Mouse (Mus musculus): ENCODE results near the gene Tmc6.

The Tmc6 gene

DNA sequence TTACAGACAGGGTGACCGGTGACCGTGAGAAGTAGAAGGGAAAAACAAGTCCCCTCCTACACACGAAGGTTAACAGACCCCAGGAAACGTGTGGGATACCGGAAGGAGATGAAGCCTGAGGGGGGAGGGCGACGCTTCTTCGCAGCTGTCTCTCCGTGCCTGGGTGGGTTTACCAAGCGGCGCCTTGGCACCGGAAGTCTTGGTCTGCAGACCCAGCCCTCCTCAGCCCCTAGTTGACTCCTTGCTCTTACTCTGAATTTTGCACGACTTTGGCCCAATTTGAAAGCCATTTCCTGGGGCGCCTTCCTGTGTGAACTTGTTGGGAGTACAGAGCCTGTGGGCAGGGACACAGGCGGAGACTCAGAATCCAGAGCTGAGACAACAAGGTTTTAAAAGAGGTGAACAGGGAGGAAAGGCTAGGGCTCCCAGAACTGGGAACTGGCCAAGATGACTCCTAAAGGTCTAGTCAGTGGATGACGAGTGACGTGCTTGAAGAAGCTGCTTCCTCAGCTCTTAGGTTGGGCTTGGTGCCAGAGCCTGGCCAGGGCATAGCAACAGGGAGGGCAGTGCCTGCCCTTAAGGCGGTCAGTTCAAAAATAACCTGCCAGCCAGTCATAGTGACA is 688 bp downstream of the Tmc6 start:
- DNase-seq (ENCODE audit: low spot score), result no peak

GRCm38 (mm10) chr11:117780582-117781111 is 1.4 kb downstream of the Tmc6 start:
- peak; percentile 89 for DNase-seq (ENCODE audit: low spot score)

DNA sequence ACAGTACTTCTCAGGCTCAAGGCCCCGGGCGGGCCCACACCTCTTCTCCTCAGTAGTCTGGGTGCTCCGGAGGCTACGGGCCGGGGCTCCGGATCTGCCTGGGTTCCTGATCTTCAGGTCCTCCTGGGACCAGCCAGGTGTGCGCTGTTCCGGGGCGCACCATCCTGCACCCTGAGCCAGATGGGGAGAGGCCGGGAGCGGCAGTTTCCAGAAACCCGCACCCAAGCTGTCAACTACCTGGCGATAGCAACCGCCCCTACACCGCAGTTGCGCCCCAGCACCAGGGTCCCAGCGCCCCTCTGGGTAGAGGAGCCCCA is 1.8 kb downstream of the Tmc6 start:
- DNase-seq (ENCODE audit: low spot score), result no peak

DNA sequence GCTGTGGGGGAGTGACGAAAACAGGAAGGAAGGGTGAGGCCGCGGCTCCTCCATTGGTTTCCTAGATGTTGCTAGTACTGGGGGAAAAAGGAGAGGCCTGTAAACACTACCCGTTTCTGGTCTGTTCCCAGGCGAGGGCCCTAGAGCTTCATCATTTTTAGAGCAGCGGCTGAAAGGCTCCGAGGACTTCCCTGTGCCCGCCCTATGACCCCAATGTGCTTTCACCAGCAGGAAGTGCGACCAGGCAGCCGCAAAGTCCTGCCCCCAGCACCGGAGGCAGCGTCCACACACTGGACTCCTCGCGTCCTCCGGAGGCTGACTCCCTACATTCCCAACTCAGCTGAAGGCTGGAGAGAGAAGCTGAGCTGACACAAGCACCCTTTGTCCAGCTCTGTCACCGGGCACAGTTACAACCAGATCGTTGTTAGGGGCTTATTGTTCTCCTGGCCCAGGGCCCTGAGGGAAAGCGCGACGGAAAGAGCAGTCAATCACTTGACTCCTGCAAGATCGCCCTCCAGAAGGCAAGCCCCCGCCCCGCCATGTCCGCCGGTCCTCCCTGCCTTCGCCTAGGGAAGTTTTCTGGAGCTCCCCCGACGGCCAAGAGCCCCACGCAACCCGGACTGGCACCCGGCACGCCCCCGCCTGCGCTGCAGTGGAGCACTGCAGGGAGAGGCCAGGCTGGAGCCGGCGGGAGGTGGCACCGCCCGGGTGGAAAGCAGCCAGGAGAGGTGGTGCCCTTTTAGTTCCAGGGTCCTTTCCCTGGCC is 2.4 kb downstream of the Tmc6 start:
- DNase-seq (ENCODE audit: low spot score), result peak; percentile 82

- peak; percentile 45 for DNase-seq (ENCODE audit: low spot score)
These were observed 3.1 kb downstream of the Tmc6 start for GRCm38 (mm10) chr11:117778851-117779433.

DNA sequence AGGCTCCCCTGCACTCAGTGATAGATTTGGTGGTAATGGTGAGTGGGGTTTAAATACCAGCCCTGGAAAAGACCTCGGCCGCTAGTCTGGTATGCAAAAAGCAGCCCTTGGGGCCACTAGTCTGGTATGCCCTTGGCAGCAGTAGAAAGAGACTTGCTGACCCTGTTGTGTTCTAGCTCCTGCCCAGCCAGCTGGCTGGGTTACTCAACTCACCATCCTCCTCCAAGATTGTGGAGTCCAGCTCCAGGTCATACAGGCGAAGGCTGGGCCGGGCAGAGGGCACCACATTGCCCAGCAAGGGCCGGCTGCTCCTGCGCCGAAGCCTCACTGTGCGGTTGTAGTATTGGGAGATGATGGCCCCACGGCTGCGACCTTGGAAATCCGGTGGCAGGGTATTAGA is 4.0 kb downstream of the Tmc6 start:
- no peak for DNase-seq (ENCODE audit: low spot score)

DNA sequence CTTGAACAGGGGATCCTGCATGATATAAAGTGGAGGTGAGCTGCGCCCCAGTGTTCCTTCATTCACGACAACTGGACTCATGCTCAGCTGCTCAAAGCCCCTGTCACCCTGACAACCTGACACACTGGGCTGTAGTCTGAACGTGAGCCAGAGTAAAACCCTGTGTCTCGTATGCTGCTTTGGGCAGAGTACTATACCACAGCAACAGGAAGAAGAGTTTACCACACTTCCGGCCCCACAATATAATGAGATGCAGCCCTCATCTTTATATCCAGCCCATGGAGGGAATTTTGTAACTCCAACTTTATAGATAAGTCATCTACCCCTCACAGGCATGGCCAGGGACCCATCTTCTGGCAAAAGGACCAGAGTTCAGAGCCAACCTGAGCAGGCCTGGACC is 4.9 kb downstream of the Tmc6 start:
- no peak for DNase-seq (ENCODE audit: low spot score)

DNA sequence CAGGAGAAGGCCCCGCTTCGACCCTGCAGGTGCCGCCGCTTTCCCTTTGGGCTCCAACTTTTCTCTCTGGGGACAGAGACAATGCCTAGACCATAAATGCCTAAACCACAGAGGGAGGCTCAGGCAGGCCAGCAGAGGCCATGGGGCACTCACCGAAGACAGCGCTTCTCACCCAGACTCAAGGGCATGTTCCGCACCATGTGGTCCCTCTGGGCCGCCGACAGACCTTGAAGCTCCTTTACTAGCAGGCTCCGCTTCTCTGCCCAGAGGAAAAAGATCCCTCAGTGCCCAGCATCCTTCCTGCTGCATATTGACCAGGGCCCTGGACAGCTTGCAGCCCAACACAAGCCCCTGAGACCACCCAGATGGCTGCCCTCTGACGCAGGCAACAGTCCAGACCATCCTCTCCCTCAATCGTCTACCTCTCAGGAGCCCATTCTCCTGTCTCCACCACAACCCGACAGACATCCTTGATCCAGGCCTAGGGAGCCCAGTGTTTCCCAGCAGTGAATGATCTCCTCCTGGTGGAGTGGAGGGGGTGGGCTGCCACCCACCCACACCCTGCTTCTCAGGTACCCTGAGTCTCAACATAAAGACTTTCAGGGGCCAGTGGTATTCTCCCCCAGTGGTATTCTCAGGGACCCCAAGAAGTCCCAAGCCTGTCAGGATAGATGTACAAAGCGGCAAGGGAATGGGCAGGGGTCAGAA is 5.8 kb downstream of the Tmc6 start:
- no peak for DNase-seq (ENCODE audit: low spot score)

- no peak for DNase-seq (ENCODE audit: low spot score)
These were observed 6.5 kb downstream of the Tmc6 start for GRCm38 (mm10) chr11:117775540-117775939.

DNA sequence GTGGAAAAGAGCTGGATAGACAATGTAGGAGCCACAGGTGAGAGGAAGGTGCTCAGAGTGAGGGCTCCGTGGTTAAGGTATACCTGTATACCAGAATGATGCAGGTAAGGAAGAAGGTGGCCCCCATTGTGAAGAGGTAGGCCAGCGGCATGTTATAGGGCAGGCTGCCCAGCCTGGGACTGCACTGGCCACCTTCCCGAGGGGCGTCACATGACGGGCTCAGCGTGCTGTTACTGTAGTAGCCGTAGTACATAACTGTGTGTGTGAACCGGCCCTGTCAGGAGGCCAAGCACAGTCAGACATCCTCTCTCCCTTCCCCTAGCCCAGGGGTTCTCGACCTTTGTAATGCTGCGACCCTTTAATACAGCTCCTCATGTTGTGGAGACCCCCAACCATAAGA is 7.1 kb downstream of the Tmc6 start:
- DNase-seq (ENCODE audit: low spot score), result no peak

DNA sequence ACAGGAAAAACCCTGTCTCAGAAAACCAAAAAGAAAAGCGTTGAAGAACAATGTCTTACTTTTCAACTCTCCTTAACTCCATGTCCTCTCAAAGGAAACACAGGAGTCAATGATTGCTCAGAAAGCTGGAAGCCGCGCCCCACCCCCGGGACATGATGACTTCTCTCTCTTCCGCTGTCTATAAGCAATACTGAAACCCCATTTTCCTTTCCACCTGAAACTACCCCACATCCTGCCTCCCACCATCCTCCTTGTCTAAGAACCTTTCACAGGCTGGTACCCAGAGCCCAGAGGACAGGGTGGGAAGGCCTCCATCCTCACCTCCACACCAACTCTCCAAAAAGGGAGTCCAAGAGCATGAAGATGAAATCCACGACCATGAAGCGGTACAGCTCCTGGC is 9.6 kb downstream of the Tmc6 start:
- DNase-seq (ENCODE audit: low spot score), result no peak

DNA sequence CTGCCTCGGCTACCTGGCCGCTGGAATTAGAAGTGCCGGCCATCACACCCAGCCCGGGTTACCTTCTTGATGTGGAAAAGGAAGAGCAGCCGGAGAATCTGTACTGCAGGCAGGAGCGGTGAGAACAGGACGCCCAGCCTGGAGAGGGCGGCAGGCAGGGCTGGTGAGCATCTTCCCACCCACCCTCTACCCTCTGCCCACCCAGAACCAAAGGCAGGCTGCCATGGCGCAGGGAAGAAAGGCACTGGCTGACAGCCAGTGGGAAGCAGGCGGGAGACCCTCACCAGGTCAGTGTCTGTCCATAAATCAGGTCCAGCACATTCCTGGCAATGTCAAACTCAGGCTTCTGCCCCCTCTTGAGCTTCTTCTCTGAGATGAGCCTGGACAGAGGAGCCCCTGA is 11.6 kb downstream of the Tmc6 start:
- no peak for DNase-seq (ENCODE audit: low spot score)

- no peak for DNase-seq (ENCODE audit: low spot score)
These were observed 12.3 kb downstream of the Tmc6 start for GRCm38 (mm10) chr11:117769683-117770047.

GRCm38 (mm10) chr11:117768725-117769682 is 13.0 kb downstream of the Tmc6 start:
- DNase-seq (ENCODE audit: low spot score), result no peak

DNA sequence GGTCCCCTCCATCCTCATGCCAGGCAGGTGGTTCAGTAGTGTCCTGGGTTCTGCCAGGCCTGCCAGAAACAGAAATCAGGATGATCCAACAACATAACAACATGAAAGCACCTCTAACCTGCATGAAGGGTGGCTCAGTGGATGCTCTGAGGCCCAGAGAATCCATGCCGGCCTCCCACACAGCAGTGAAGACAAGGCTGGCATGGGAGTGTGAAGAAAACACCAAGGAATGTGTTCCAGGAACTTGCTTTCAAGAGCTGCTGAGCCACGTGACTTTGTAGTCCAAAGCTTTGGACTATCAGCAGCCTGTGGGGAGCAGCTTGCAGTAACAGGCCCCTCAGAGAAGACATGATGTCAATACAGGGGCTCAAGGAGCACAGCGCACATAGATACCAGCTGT is 15.7 kb downstream of the Tmc6 start:
- DNase-seq (ENCODE audit: low spot score), result no peak

GRCm38 (mm10) chr11:117765361-117765760 is 16.6 kb downstream of the Tmc6 start:
- no peak for DNase-seq (ENCODE audit: low spot score)

DNA sequence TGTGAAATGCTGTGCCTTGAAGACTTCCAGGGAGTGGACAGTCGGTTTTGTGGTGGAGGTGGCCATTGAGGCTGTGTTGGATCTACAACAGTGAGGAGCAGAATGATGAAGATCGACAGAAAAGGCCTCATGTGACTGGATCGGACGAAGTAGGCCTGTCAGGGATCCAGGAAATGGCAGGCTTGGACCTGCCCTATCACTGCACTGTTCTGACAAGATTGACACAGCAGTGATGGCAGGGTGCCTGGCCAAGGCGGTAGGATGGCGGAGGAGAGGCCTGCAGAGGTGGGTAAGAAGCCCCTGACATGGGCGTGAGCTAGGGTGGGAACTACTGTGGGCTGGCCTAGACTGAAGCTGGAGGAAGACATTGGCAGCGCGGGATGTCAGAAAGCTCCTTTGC is 17.7 kb downstream of the Tmc6 start:
- no peak for DNase-seq (ENCODE audit: low spot score)

- DNase-seq (ENCODE audit: low spot score), result no peak
These were observed 19.8 kb downstream of the Tmc6 start for GRCm38 (mm10) chr11:117762246-117762645.

DNA sequence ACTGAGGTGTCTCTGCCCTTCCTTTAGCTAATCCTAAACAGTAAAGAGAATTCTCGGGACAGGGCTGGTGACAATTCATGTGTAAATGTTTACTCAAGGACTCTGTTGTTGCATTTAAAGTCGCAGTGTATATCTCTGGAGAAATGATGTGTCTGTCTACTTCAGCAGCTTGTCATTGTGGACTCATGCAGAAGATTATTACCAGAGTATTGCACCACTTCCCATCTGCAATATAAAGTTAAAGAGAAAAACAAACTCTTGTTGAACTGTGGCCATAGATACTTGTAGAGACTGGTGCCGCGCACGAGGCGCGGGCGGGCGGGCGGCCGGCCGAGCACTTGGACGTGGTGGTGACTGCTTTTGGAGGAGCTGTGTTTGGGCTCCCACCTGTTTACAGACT is 20.2 kb downstream of the Tmc6 start:
- no peak for DNase-seq (ENCODE audit: low spot score)

DNA sequence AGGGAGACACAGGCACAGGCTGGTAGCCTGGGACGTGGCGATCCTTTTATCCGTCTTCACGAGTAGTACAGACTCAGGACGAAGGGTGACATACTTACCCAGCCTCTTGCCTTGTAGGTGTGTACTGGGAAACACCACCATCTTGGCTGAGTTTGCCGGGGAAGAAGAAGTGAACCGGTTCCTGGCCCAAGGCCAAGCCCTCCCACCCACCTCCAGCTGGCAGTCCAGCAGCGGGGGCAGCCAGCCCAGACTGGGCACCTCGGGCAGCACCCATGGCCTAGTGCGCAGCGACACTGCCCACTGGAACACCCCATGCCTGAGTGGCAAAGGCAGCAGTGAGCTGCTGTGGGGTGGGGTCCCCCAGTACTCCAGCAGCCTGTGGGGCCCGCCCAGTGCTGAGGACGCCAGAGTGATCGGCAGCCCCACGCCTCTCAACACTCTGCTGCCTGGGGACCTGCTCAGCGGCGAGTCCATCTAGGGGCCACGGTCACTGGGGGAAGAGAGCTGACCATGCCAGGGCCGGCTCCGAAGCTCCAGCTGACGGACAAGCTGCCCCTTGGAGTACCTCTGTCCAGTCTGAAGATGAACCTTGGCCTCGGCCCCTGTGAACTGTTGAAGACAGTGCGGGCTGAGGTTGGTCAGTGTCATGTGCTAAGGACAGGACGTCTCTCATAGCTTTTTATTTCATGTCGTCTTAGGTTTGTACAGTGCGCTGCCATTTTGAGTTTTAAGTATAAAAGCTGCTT is 21.5 kb downstream of the Tmc6 start:
- DNase-seq (ENCODE audit: low spot score), result no peak

DNA sequence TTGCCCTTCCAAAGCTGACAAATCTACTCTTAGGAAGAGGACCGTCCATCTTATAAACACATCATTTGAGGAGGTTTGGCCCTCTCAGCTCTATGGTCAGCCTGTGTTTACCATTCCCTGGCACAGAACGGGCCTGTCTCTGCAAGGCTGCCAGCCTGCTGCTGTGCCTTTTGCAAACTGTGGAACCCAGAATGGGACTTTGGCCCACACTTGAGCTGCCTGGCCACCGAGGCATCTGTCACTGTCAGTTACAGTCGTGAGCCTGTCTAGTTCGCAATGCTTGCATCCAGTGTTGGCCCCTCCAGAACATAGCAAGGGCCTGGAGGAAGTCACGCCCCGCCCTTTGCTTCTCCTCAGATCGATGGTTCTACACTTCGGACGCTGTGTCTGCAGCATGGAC is 22.7 kb downstream of the Tmc6 start:
- no peak for DNase-seq (ENCODE audit: low spot score)

Data from embryo, embryonic 10.5 days (tissue).